Mouse (Mus musculus) urinary bladder, postnatal 25 days (tissue): ENCODE data around the gene Rdh14.

Experiments used
- DNase-seq: peaks from one replicate; pipeline ENCODE4 v3.0.0; 2022; ENCODE audit warnings: low spot score

The Rdh14 gene

GRCm38 (mm10) chr12:10390671-10391441, at the start of gene Rdh14:
Rdh14 (plus strand) TSS chr12:10390772.
- DNase-seq = peak; percentile 92

GRCm38 (mm10) chr12:10350706-10351105, 39.9 kb upstream of the Rdh14 start:
- no peak for DNase-seq

- no peak for DNase-seq
Measured at GRCm38 (mm10) chr12:10357756-10358155, 32.8 kb upstream of the Rdh14 start.

- DNase-seq = no peak
Measured at GRCm38 (mm10) chr12:10369673-10370072, 20.9 kb upstream of the Rdh14 start, which contains the start of gene Nt5c1b. Nt5c1b (plus strand) TSS chr12:10369973.

- DNase-seq = no peak
Measured at GRCm38 (mm10) chr12:10400788-10401187, 10.2 kb downstream of the Rdh14 start.

- DNase-seq = no peak
Measured at GRCm38 (mm10) chr12:10402421-10403115, 12.0 kb downstream of the Rdh14 start.

- no peak for DNase-seq
Measured at GRCm38 (mm10) chr12:10410511-10411179, 20.1 kb downstream of the Rdh14 start.

GRCm38 (mm10) chr12:10411453-10411852, 20.9 kb downstream of the Rdh14 start:
- DNase-seq = no peak

- no peak for DNase-seq
Measured at GRCm38 (mm10) chr12:10422347-10422746, 31.8 kb downstream of the Rdh14 start.

GRCm38 (mm10) chr12:10425982-10426863, 35.7 kb downstream of the Rdh14 start:
- no peak for DNase-seq

- no peak for DNase-seq
Measured at GRCm38 (mm10) chr12:10430999-10431398, 40.4 kb downstream of the Rdh14 start.

GRCm38 (mm10) chr12:10438054-10439001, 47.8 kb downstream of the Rdh14 start:
- peak; percentile 87 for DNase-seq

- DNase-seq = no peak
Measured at GRCm38 (mm10) chr12:10439483-10440235, 49.1 kb downstream of the Rdh14 start.
